Mouse (Mus musculus): Measurements from ENCODE around the gene Sorcs2.

- no peak for TF ChIP-seq CTCF (IDR thresholded peaks at IDR 0.05; ENCODE audit: insufficient read depth, low read depth, low read length)
- TF ChIP-seq POLR2A (IDR thresholded peaks at IDR 0.05; ENCODE audit: insufficient read depth, low read depth, low read length): no peak
Measured at GRCm38 (mm10) chr5:36178215-36178614, 219.7 kb downstream of the Sorcs2 start.

Measured in olfactory bulb, adult 2 months (tissue).